Mouse (Mus musculus): ENCODE measurements around the gene Melk. TPM values are rescaled to one million over a fixed set of nuclear protein-coding genes. Genes with fewer than 3 reads are reported as not detected.

Gene Melk
- total and polyA plus RNA-seq, 3 experiments, result 0.10 to 0.16 TPM; not detected in 1

- H3K79me2 ChIP-seq (replicated peaks; ENCODE audit: control insufficient read depth, insufficient read depth, low read length), result no peaks in the 10 kb centered on the region
- H3K27ac ChIP-seq, result no peak overlapping the region
- no peaks in the 10 kb centered on the region for H3K4me1 ChIP-seq (ENCODE audit: control insufficient read depth, insufficient read depth, low read length)
- intact Hi-C loops (cut with DNase I), result no loop called here
- WGBS, result 83% methylated on average over 12 of the region's 12 CpGs
- TF ChIP-seq POLR2A (IDR thresholded peaks at IDR 0.05; ENCODE audit: insufficient read depth, low read depth, low read length) (no peak), CTCF (IDR thresholded peaks at IDR 0.05) (no peak), EP300 (IDR thresholded peaks at IDR 0.05; ENCODE audit: insufficient read depth, low read depth, low read length) (no peak)
- H3K9ac ChIP-seq (ENCODE audit: low read depth, low read length), result no peak overlapping the region
- no peaks in the 10 kb centered on the region for H3K36me3 ChIP-seq (ENCODE audit: control insufficient read depth, insufficient read depth, low read length)
- DNase-seq, result no peak
- H3K4me3 ChIP-seq, result no peak overlapping the region
- H3K27me3 ChIP-seq (ENCODE audit: control insufficient read depth, insufficient read depth, low read length), result no peaks in the 10 kb centered on the region
Measured at GRCm38 (mm10) chr4:44316270-44316809, 15.7 kb downstream of the Melk start.

- no peak overlapping the region for H3K9ac ChIP-seq (ENCODE audit: low read depth, low read length)
- intact Hi-C loops (cut with DNase I), result no loop called here
Measured at GRCm38 (mm10) chr4:44320448-44320847, 19.8 kb downstream of the Melk start.

GRCm38 (mm10) chr4:44322124-44322523 is 21.4 kb downstream of the Melk start:
- Histone ChIP-seq H3K4me3 (no peak overlapping the region), H3K27ac (no peak overlapping the region), H3K36me3 (ENCODE audit: control insufficient read depth, insufficient read depth, low read length) (no peaks in the 10 kb centered on the region), H3K27me3 (ENCODE audit: control insufficient read depth, insufficient read depth, low read length) (no peaks in the 10 kb centered on the region), H3K9ac (ENCODE audit: low read depth, low read length) (no peak overlapping the region), H3K4me1 (ENCODE audit: control insufficient read depth, insufficient read depth, low read length) (no peaks in the 10 kb centered on the region), H3K79me2 (replicated peaks; ENCODE audit: control insufficient read depth, insufficient read depth, low read length) (no peaks in the 10 kb centered on the region)
- 85% methylated on average over 7 of the region's 7 CpGs for WGBS
- TF ChIP-seq CTCF (IDR thresholded peaks at IDR 0.05), result no peak
- no peak for TF ChIP-seq POLR2A (IDR thresholded peaks at IDR 0.05; ENCODE audit: insufficient read depth, low read depth, low read length)
- TF ChIP-seq EP300 (IDR thresholded peaks at IDR 0.05; ENCODE audit: insufficient read depth, low read depth, low read length), result no peak
- DNase-seq, result no peak
- intact Hi-C loops (cut with DNase I), result no loop called here

More at GRCm38 (mm10) chr4:44320448-44320847, 19.8 kb downstream of the Melk start:
- TF ChIP-seq EP300 (IDR thresholded peaks at IDR 0.05; ENCODE audit: insufficient read depth, low read depth, low read length) (no peak), CTCF (IDR thresholded peaks at IDR 0.05) (no peak), POLR2A (IDR thresholded peaks at IDR 0.05; ENCODE audit: insufficient read depth, low read depth, low read length) (no peak)
- Histone ChIP-seq H3K4me1 (ENCODE audit: control insufficient read depth, insufficient read depth, low read length) (no peaks in the 10 kb centered on the region), H3K27me3 (ENCODE audit: control insufficient read depth, insufficient read depth, low read length) (no peaks in the 10 kb centered on the region), H3K79me2 (replicated peaks; ENCODE audit: control insufficient read depth, insufficient read depth, low read length) (no peaks in the 10 kb centered on the region), H3K4me3 (no peak overlapping the region), H3K36me3 (ENCODE audit: control insufficient read depth, insufficient read depth, low read length) (no peaks in the 10 kb centered on the region), H3K27ac (no peak overlapping the region)
- no peak for DNase-seq
- WGBS, result 95% methylated on average over 6 of the region's 6 CpGs

GRCm38 (mm10) chr4:44325453-44325852 is 24.8 kb downstream of the Melk start:
- no peak overlapping the region for H3K27ac ChIP-seq
- H3K4me3 ChIP-seq, result no peak overlapping the region
- no peak for DNase-seq
- 51% methylated on average over 4 of the region's 4 CpGs for WGBS
- no peaks in the 10 kb centered on the region for H3K27me3 ChIP-seq (ENCODE audit: control insufficient read depth, insufficient read depth, low read length)
- H3K79me2 ChIP-seq (replicated peaks; ENCODE audit: control insufficient read depth, insufficient read depth, low read length), result no peaks in the 10 kb centered on the region
- no peaks in the 10 kb centered on the region for H3K36me3 ChIP-seq (ENCODE audit: control insufficient read depth, insufficient read depth, low read length)
- no peaks in the 10 kb centered on the region for H3K4me1 ChIP-seq (ENCODE audit: control insufficient read depth, insufficient read depth, low read length)
- TF ChIP-seq EP300 (IDR thresholded peaks at IDR 0.05; ENCODE audit: insufficient read depth, low read depth, low read length) (no peak), POLR2A (IDR thresholded peaks at IDR 0.05; ENCODE audit: insufficient read depth, low read depth, low read length) (no peak), CTCF (IDR thresholded peaks at IDR 0.05) (peak; percentile 63)
- intact Hi-C loops (cut with DNase I), result no loop called here
- H3K9ac ChIP-seq (ENCODE audit: low read depth, low read length), result no peak overlapping the region

- Histone ChIP-seq H3K9ac (ENCODE audit: low read depth, low read length) (no peak overlapping the region), H3K4me3 (no peak overlapping the region), H3K79me2 (replicated peaks; ENCODE audit: control insufficient read depth, insufficient read depth, low read length) (no peaks in the 10 kb centered on the region), H3K27me3 (ENCODE audit: control insufficient read depth, insufficient read depth, low read length) (no peaks in the 10 kb centered on the region), H3K36me3 (ENCODE audit: control insufficient read depth, insufficient read depth, low read length) (no peaks in the 10 kb centered on the region), H3K4me1 (ENCODE audit: control insufficient read depth, insufficient read depth, low read length) (no peaks in the 10 kb centered on the region), H3K27ac (no peak overlapping the region)
- TF ChIP-seq POLR2A (IDR thresholded peaks at IDR 0.05; ENCODE audit: insufficient read depth, low read depth, low read length), result no peak
- TF ChIP-seq CTCF (IDR thresholded peaks at IDR 0.05), result no peak
- no peak for TF ChIP-seq EP300 (IDR thresholded peaks at IDR 0.05; ENCODE audit: insufficient read depth, low read depth, low read length)
- WGBS, result 97% methylated on average over 3 of the region's 3 CpGs
- no peak for DNase-seq
- intact Hi-C loops (cut with DNase I), result no loop called here
Measured at GRCm38 (mm10) chr4:44326721-44327120, 26.0 kb downstream of the Melk start.

- intact Hi-C loops (cut with DNase I), result no loop called here
Measured at GRCm38 (mm10) chr4:44327976-44328375, 27.3 kb downstream of the Melk start.

More at GRCm38 (mm10) chr4:44327976-44328375, 27.3 kb downstream of the Melk start:
- H3K79me2 ChIP-seq (replicated peaks; ENCODE audit: control insufficient read depth, insufficient read depth, low read length), result no peaks in the 10 kb centered on the region
- no peaks in the 10 kb centered on the region for H3K4me1 ChIP-seq (ENCODE audit: control insufficient read depth, insufficient read depth, low read length)
- H3K36me3 ChIP-seq (ENCODE audit: control insufficient read depth, insufficient read depth, low read length), result no peaks in the 10 kb centered on the region
- TF ChIP-seq EP300 (IDR thresholded peaks at IDR 0.05; ENCODE audit: insufficient read depth, low read depth, low read length) (no peak), POLR2A (IDR thresholded peaks at IDR 0.05; ENCODE audit: insufficient read depth, low read depth, low read length) (no peak), CTCF (IDR thresholded peaks at IDR 0.05) (no peak)
- no peaks in the 10 kb centered on the region for H3K27me3 ChIP-seq (ENCODE audit: control insufficient read depth, insufficient read depth, low read length)
- H3K27ac ChIP-seq, result no peak overlapping the region
- no peak overlapping the region for H3K9ac ChIP-seq (ENCODE audit: low read depth, low read length)
- H3K4me3 ChIP-seq, result no peak overlapping the region
- WGBS, result 84% methylated on average over 1 of the region's 1 CpGs
- no peak for DNase-seq

All from heart, adult 2 months (tissue).